Mouse (Mus musculus): ENCODE measurements at regions not wholly inside any gene's neighbourhood (a gene's known extent, or its start where the extent isn't known, plus 50 kb on each side); places are given as distances from the start of the nearest gene placed in this dataset.

DNA sequence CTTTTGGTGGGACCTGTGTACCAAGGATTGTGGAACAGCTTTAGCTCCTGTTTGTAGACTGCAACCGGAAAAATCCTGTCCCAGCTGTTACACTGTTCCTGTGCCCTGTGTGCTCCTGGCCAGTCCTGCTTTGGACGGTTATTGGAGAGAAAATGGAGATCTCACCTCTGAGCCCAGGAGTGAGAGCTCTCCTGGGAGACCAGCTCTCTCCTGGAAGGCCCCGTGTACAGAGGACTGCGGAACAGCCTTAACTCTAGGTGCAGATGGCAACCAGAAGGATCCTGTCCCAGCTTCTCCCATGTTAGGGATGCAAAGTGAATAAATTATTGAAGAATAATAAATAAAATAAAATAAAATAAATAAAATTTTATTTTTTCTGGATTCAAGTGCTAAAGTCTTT, 98.4 kb downstream of the Tm4sf1 start:
- TF ChIP-seq POLR2A (IDR thresholded peaks at IDR 0.05; ENCODE audit: insufficient read depth, low read depth, low read length) (no peak), EP300 (IDR thresholded peaks at IDR 0.05; ENCODE audit: insufficient read depth, low read depth, low read length) (no peak)
